In genomic region chr1:191494303-191494655, GRCm38 (mm10) we compare ENCODE assay signal across 10 mouse cellular contexts.
DNase-seq lines count a peak whose midpoint lies in the region; ATAC-seq and TF ChIP-seq lines count a peak whose summit lies in the region.
"Had no signal": no experiment of that assay in that cellular context is flagged by ENCODE, and none has a peak within 500 bp of the region (broad histone marks: within the 10 kb centered on the region; RNA-seq: fewer than 3 reads in every experiment).

No protein-coding gene starts in this region.

- no peaks in the 10 kb centered on the region for H3K27me3 ChIP-seq in liver, adult 2 months (ENCODE audit: control insufficient read depth, insufficient read depth, low read length)
- H3K27me3 ChIP-seq in liver, embryonic 11.5 days (replicated peaks; ENCODE audit: control insufficient read depth, insufficient read depth, low read length), result no peaks in the 10 kb centered on the region; the same call in 1 of the 2 replicates
- H3K27me3 ChIP-seq: limb, embryonic 13.5 days had no signal

- no peaks in the 10 kb centered on the region for H3K36me3 ChIP-seq in liver, adult 2 months (ENCODE audit: control insufficient read depth, insufficient read depth, low read length)
- H3K36me3 ChIP-seq in liver, embryonic 11.5 days (ENCODE audit: control insufficient read depth, insufficient read depth, low read length), result no peaks in the 10 kb centered on the region
- H3K36me3 ChIP-seq: limb, embryonic 13.5 days had no signal

- no peak for TF ChIP-seq POLR2A in liver, adult 2 months (IDR thresholded peaks at IDR 0.05; ENCODE audit: extremely low read depth, insufficient read depth, low read length)
- TF ChIP-seq POLR2A in cortical plate, adult 2 months (IDR thresholded peaks at IDR 0.05; ENCODE audit: extremely low read depth, insufficient read depth, low read length), result no peak

- no peak overlapping the region for H3K4me2 ChIP-seq in liver, embryonic 11.5 days
- H3K4me2 ChIP-seq: limb, embryonic 13.5 days had no signal

- H3K9me3 ChIP-seq in liver, embryonic 11.5 days (ENCODE audit: control insufficient read depth, low read length), result no peaks in the 10 kb centered on the region
- H3K9me3 ChIP-seq: limb, embryonic 13.5 days had no signal

- peak overlapping the region; percentile 96 for H3K27ac ChIP-seq in liver, adult 2 months (replicated peaks; ENCODE audit: insufficient read depth, low read depth, low read length)
- H3K27ac ChIP-seq in liver, embryonic 11.5 days (ENCODE audit: low read depth, low read length), result no peak overlapping the region
- H3K27ac ChIP-seq in cortical plate, adult 2 months (ENCODE audit: insufficient read depth, low read length), result peak overlapping the region; percentile 68
- H3K27ac ChIP-seq: limb, embryonic 13.5 days had no signal

- peak; percentile 14 for DNase-seq in adrenal gland, adult 2 months
- DNase-seq in adrenal gland, postnatal 25 days, result no peak
- DNase-seq in liver, adult 2 months (ENCODE audit: extremely low read depth, low read depth, low spot score), result peak; percentile 75
- no peak for DNase-seq in liver, embryonic 11.5 days (ENCODE audit: low spot score)
- DNase-seq in lung, postnatal 36 days, result peak; percentile 20
- no peak for DNase-seq in left cerebral cortex, postnatal 25 days (ENCODE audit: low spot score in 2 of 2)
- DNase-seq: gastrocnemius, postnatal 10 days had no signal

- H3K4me3 ChIP-seq in liver, adult 2 months (ENCODE audit: insufficient read depth, low read depth, low read length), result no peak overlapping the region
- H3K4me3 ChIP-seq in liver, embryonic 11.5 days (ENCODE audit: low read depth, low read length), result no peak overlapping the region
- no peak overlapping the region for H3K4me3 ChIP-seq in cortical plate, adult 2 months (ENCODE audit: insufficient read depth, low read length)
- H3K4me3 ChIP-seq: limb, embryonic 13.5 days had no signal

- ATAC-seq in liver, embryonic 11.5 days (replicated peaks; ENCODE audit: low FRiP score), result no peak
- no peak for ATAC-seq in granulocyte monocyte progenitor cell, adult 5-6 weeks (replicated peaks; ENCODE audit: poor library complexity, severe bottlenecking)

- intact Hi-C loops in left cerebral cortex, postnatal 25 days (cut with DNase I), result no loop called here

- no peak for TF ChIP-seq CTCF in liver, adult 2 months (IDR thresholded peaks at IDR 0.05; ENCODE audit: low read depth, low read length)
- TF ChIP-seq CTCF in cortical plate, adult 2 months (IDR thresholded peaks at IDR 0.05; ENCODE audit: extremely low read depth, insufficient read depth, low read length), result no peak

- peaks cover 16% of the 10 kb centered on the region for H3K4me1 ChIP-seq in liver, adult 2 months (ENCODE audit: control insufficient read depth, insufficient read depth, low read length)
- peaks cover 23% of the 10 kb centered on the region for H3K4me1 ChIP-seq in liver, embryonic 11.5 days (replicated peaks; ENCODE audit: control insufficient read depth, insufficient read depth, low read length)
- no peaks in the 10 kb centered on the region; the same call in 1 of the 2 replicates for H3K4me1 ChIP-seq in cortical plate, adult 2 months (ENCODE audit: control insufficient read depth, insufficient read depth, low read length)

- no peak overlapping the region for H3K9ac ChIP-seq in liver, adult 2 months (ENCODE audit: low read depth, low read length)
- H3K9ac ChIP-seq in liver, embryonic 11.5 days (ENCODE audit: low read depth, low read length), result no peak overlapping the region
- H3K9ac ChIP-seq: limb, embryonic 13.5 days had no signal

- WGBS in liver, adult 2 months, result 17% methylated on average over 2 of the region's 2 CpGs
- 68% methylated on average over 2 of the region's 2 CpGs for WGBS in liver, embryonic 11.5 days

- H3K79me2 ChIP-seq in liver, adult 2 months (ENCODE audit: control insufficient read depth, insufficient read depth, low read length), result no peaks in the 10 kb centered on the region

Comparison
In these comparisons a context has a peak if more than half of its experiments do, and no peak if none do; other contexts are left out.
1. DNase-seq: peak in adrenal gland, adult 2 months (single experiment), liver, adult 2 months (single experiment) and lung, postnatal 36 days (single experiment); none in adrenal gland, postnatal 25 days (single experiment), liver, embryonic 11.5 days (single experiment) and left cerebral cortex, postnatal 25 days (0 of 2).